Mouse (Mus musculus): ENCODE measurements at regions not wholly inside any gene's neighbourhood (a gene's known extent, or its start where the extent isn't known, plus 50 kb on each side); places are given as distances from the start of the nearest gene placed in this dataset.
A peak's percentile ranks its signal among the peaks of the same experiment; 100 is the strongest.

DNA sequence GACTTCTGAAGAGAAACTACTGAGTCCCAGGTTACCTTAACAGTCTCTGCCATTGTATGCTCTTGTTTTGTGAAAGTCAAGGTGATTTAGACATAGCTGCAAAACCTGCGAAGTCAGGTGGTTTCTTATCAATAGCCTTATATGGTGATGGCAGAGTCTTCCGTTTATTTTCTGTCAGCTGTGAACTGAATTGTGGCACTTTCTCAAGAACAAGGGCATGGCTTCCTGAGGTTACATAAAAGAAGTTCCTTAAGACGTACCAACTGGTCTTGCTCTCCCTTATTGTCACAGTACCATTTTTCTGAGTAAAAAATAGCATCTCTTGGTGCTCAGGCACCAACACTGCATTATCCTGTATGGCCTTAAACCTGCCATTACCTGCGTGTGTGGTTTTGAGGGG is 959.6 kb downstream of the Gsdmc2 start:
- DNase-seq: no peak

DNA sequence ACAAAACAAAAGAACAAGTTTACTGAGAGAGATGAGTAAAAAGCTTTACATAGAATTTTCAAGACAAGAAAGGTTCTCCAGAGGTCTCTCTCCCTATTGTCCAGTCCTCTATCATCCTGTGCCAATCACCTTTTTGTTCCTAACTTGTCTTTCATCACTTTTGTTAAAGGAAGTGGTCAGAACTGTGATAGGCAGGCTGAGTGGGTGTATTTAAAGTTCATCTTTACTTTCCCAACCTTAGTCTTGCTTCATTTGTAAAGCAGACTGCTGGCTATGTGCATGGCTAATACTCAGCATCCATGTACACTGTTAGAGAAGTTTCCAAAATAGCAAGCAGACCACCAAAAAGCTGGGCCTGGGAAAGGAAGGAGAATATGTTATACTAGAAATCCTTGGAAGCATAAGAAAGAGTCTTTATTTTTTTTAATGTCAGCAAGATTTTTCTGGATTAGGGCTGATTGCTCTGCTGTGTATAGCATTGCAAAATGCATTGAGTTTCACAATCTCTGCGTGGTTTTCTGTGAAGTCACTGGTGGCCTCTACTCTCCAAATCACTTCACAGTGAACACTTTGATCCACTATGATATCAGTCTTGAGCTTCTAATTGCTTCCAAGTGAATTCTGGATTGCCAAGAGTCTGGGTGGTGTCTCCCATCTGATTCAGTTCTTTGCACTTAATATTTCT is 973.8 kb downstream of the Gsdmc2 start:
- peak; percentile 25 for DNase-seq

DNA sequence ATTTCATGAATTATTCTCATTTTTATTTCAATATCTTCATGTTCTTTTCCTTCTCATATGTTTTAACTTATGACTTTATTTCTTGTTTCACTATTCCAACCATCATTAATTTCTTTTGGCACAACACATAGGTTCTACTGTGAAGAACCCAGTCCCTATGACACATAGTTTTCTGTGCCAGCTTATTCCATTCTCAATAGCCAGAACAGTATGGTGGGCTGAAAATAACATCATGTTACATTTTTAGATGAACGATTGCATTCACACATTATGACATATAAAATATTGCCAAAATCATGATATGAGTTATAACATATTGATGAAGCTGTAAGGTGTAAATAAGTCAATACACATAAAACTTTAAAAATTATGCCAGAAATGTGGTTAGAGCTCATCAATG is 982.4 kb downstream of the Gsdmc2 start:
- no peak for DNase-seq

DNA sequence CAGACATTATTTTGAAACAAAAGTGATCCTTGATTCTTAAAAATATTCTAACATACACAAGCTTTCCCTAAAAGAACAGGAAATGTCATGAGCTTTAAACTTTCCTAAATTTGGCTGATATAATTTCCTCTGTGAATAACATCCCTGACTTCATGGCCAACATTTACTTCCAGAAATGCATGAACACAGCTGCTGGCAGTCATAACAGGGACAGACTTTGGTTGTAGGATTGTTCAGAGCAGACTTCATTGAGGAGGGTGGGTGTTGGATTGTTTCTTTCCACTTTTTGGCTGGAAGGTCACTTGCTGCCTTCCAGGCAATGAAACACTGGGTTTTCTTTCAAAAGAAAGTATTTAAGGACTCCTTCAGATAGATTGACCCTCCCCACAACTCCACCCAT is 983.6 kb downstream of the Gsdmc2 start:
- no peak for DNase-seq

DNA sequence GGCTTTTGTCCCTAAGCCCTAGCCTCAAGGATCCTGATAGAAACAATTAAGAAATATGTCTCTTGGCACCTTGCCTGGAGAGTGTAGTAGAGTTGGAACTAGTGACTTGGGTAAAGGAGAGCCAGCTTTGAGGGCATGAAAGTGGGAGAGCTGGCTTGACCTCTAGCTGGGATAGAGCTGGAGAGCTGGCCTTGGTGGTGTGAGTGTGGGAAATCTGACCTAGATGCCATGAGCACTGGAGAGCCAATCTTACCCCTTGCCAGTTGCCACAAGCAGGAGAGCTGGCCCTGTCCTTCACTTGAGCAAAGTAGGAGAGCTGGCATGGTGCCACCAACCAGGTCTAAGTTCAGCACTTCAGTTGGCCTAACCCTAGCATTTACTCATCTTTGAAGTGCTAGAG is 995.7 kb downstream of the Gsdmc2 start:
- peak; percentile 70 for DNase-seq

DNA sequence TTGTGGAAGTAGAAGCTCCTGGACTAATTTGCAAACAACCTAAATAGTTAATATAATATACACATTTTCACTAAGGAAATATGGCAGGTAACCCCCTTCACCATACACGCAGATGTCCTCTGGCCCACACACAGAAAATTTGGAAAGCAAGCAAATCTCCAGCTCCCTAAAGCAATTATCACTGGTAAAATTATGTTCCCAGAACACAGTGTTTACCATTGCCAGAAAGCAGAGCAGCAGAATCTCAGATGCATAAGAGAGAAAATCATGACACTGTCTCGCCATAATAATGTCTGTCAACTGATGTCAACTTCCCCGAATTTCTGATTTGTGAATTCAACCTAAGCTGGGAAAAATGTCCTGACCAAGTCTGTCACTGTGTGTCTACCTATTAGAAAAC is 999.1 kb downstream of the Gsdmc2 start:
- no peak for DNase-seq

DNA sequence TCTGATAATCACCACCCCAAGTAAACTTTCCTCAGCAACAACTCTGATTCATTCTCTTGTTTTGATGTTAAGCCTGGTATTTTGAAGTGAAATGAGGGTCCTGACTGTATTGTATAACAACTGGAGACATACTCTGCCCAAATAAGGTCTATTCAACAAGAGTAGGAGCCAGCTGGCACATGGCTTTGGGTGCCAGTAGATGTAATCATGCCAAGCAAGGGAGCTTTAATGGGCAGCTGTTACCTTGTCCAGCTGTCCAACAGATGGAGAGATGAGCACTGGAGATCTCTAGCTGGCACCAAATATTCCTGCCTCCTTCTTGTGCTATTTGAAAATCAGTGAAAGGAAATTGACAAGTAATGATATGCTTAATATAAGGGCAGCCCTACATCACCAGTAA is 1019.4 kb downstream of the Gsdmc2 start:
- no peak for DNase-seq

DNA sequence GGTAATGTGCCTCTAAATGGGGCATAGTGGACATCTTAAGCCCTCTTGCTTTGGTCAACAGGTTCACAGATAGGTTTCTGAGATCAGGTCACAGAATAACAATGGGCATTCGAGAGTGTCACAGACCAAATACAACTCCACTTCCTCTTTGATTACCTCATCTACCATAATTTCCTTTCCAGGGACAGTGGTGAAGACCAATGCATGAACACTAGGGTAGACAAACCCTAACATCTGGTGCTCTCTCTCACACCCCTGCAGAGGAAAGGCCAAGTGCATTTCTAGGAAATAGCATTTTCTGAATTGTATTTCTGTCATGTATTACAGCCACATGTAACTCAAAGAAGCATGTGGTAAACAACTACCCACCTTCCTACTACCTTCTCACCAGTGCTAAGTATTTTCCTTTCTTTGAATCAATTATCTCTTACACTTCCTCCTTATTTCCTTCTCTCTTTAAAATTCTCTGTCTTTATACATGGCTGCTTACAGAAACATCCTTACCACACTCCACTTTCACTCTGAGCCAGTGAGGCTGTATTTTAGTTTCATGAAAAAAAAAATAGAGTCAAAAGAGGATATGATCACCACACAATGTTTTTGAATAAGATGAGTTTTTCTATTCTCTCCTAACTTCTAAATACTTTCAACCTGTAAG is 1021.0 kb downstream of the Gsdmc2 start:
- no peak for DNase-seq

DNA sequence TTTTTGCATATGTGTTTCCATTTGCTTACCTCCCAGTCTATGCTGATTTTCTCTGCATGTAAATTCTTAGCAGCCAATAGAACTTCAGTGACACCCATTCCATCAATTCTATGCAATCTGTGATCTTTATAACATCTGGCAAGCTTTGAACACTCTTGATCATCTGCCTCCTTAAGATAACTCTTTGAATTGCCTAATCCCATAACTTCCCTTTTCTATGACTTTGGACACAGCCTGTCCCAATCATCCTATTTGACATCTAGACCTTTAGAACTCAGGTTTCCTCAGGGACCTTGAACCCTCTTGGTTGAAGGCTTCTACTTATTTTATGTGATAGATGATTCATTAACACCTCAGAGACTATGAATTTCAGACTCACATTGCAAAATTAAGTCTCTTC is 1022.7 kb downstream of the Gsdmc2 start:
- DNase-seq: no peak

DNA sequence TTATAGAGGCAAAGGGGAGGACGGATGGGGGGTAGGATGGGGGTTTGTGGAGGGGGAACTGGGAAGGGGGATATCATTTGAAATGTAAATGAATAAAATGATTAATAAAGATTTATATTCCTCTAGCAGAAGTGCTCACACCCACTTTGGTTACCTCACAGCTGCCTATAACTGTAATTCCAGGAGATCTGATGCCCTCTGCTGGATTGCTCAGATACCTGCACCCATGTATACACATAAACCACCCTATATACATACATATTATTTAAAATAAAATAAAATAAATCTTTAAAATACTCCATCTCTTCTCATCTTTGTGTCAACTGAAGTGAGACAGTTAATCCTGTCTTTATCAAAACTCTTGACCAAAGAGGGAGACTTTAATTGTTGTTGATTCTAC is 1031.9 kb downstream of the Gsdmc2 start:
- DNase-seq: no peak

DNA sequence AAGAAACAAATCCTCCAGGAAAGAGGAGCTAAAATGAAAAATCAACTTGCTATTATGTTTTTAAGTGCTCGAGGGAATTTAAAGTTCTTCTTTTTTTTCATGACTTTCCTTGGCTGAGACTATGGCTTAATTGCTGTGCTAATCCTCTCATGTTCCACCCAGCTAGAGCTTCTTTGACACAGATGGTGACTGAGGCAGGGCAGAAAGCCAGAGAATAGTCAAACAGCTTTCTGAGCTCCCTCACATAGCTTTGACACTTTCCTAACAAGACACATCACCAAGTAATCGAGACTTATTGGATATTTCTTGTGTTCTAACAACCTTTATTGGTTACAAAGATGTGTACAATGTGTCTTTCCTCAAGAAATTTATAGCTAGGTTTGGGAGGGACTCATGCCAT is 1033.0 kb downstream of the Gsdmc2 start:
- no peak for DNase-seq

DNA sequence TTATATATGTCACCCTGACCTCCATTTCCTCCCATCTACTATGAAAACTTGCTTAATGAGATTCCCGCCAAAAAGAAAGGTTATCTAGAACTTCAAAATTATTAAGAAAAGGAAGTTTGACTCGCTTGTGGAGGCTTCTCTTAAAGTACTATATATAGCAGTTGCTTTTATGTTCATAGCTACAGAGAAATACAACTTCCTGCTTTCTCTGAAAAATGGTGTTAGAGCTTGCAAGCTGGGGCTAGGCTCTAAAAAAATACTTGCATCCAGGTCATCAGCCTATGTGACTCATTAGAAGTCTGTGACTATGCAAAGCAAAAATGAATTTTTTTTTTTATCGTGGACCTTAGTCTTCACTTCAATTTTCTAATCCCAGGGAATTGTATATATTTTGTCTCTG is 1035.7 kb downstream of the Gsdmc2 start:
- DNase-seq: no peak

DNA sequence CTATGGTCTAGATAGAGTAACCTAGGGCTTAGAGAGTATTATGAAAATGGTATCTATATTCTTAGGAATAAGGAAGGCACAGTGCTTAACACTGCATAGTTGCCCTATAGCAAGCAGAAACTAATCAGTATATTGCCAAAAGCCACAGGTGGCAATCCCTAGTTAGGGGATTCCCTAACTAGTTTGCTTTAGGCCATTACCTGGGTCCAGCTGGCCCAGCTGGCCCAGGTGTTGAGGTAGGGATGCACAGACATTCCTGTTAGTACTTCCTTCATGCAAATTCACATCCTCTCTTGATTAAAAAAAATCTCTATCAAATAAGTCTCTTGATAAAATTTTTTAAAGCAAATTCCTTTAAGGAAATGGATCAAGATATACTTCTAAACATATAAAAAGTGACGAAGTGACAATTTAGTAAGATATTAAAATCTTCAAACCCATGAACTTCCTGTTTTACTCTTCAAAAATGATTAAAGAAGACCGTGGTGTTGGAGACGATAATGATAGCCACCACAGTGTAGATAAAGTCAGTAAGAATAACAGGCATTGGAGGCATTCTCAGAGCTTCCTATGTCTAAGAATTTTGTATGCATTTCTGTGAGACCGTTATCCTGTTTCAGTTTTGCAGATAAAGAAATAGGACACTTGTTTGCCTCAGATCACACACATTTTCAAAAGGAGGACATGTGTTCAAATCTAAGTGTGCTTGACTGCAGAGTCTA is 1036.7 kb downstream of the Gsdmc2 start:
- no peak for DNase-seq

DNA sequence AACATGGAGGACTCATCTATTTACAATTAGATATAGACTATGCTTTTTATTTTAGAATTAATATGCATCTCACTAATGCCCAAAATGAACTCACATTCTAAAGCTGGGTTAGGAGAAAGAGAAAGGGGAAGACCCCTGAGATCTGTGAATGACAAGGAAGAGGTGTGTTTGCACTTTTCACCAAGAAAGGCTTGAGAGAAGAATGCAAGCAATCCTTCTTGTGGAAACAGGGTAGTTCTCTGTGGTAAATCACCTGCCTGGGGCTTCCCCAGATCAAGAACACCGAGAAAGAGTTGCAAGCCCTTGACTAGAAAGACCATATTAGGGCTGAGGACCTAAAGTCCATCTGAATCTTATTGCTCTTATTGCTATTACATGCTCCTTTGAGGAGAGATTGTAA is 1037.6 kb downstream of the Gsdmc2 start:
- no peak for DNase-seq

DNA sequence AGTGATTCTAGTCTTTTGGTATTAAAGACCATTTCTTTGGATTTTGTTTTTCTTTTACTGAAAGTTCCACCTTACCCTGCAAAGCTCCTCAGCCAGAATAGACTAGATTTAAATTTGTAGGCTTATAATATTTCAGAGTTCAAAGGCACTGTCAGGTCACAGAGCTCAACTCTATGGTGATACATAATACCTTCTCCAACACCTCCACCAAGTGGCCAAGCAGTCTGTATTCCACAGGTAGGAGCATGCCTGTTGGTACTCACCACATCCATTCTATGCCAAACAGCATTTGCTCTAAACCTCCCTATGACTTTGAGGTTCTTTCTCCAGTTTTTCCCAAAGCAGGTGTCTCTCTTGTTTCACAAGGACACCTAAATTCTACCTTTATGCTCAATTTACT is 1042.2 kb downstream of the Gsdmc2 start:
- DNase-seq: peak; percentile 32

DNA sequence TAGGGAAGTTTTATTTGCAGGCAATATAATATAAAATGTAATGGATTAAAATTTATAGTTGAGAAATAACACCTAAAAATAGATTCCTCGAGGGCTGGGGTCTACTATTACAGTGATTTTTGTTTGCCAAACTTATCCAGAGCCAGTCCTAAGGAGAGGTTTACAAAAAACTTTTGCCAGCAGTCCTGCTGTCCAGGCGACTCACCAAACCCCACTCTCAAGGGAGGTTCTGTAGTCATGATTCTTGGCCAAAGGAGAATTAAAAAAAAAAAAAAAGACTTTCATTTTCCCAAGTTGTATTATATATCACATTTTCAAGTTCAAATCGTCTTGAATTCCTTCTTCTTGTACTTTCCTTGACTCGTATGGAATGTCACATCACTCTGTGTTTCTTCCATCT is 1046.2 kb downstream of the Gsdmc2 start:
- DNase-seq: no peak

DNA sequence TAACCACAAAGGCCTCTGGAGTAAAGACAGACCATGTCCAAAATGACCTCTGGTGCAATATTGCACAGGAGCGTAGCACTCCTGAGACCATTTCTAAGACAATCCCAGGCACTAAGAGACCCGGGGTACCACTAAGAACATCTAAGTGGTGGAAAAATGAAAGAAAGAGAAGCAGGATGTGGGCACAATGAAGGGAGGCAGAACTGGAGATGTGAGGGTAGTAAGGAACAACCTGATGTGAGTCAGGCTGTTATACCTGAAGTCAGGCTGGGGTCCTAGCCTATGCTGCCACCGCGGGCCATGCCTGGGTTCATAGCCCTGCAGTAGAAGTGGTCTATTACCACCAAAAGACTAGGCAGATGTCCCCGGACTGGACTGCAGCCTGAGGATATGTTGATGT is 1051.4 kb downstream of the Gsdmc2 start:
- no peak for DNase-seq

DNA sequence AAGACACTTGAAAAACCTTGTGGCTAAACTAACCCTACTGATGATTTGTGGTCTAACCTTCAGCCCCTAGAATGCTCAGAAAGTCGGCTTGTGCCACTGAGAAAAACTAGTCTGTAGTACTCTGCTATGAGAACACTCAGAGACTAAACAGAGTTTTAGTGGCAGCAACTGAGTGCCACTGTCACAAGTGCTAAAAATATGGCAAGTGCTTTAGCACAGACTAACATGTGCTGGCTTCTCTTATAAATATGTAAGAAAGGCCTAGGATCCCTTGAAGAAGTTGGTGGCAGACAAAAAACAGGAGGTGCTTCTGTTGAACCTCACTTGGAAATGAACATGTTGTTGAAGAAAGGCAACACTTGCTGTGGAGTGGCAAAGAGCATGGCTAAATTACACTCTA is 1052.9 kb downstream of the Gsdmc2 start:
- no peak for DNase-seq

DNA sequence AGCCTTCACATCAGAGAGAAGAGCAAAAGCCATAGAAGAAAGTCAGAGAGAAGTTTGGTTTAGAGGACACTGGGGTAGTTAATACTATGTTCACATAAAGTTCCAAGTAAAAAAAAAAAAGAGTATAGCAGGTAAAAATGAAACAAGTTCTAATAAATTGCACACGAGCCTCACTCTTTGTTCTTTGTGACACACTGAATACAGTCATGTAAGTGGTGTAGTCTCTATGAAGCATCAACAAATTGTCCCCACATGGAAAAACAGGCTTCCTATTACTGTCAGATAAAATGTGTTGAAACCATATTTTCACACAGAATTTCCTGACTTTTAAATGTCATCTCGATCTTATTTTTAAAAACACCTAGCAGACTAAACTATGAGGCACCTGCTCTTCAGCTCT is 1057.2 kb downstream of the Gsdmc2 start:
- no peak for DNase-seq

DNA sequence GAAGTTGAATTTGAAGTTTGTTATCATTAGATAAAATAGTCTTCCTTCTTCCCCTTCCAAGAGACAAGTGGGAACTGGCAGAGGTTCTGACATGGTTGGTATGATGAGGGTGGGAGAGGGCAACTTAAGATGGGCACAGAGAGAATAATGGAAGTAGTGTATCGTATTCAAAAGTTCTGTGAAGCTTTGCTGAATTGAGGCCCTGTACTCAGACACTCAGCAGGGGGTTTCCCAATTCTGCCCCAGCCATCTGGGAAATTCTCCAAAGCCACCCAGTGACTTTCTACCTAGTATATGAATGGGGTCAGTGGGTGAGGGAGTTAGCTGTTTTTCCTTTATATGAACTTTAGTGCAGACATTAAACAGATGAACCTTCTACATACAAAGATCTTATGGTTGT is 1058.7 kb downstream of the Gsdmc2 start:
- DNase-seq: no peak

DNA sequence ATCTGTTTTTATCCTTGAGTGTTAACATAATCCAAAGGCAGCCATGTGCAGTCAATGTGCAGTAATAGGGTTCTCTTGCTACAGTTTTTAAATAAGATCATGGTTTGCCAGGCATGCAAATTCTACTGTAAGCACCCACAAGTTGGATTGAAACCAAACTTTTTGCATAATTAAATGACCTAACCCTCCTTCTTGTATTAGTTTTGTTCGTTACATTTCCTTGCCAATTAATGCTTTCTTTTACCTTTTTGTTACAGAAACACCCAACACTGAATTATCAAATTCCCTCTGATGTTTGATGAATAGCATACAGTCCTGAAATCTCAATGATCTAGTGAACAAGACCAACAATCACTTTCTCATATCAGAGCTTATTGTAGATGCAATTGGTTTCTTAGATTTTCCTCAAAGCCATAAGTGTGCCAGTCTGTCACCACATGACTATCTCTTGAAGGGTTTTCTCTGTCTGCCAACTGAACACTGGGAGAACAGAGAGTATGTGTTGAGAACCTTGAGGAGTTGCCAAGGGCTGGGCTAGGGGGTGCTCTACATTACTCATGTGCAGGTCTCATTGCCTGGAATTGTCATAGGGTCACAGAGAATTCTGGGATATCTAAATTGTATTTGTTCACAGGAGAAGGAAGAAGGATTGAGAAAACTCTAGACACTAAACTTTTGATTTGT is 1060.4 kb downstream of the Gsdmc2 start:
- no peak for DNase-seq

DNA sequence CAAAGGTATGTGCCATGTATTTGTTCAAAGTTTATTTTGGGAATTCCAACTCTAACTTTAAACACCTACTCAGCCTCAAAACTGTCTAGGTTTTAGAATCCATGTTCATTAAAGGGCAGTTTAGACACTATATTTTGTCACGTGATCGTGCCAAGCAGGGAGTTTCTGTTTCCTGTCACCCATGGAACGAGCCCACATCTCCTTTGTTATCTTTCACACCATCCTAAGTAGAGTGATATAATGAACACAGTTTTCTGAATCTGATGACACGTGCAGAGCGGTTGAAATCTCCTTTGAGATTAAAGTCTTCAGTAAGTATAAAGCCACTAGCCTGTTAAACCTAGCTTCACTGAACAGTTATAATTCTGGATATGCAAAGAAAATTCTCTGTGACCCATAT is 1066.1 kb downstream of the Gsdmc2 start:
- DNase-seq: no peak

DNA sequence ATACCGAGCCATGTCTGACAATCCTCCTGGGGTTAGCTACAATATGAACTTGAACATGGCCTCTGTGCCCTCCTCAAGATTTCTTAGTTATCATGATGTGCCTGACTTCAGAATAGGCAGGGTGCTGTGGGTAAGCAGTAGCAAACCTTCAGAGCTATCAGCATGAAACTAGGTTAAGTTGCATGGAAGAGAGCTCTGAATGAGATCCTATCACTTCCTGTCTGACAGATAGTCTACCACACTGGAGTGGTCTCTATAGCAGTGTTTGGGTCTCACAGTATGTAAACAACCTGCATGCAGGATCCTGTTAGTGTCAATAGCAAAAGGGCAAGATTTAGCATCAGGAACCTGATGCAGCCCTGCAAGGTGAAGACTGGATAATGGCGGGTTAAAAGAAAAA is 1092.3 kb downstream of the Gsdmc2 start:
- no peak for DNase-seq

All from adrenal gland, adult 2 months (tissue).